ENCODE assay signal across 8 mouse cellular contexts in genomic region chr9:113441770-113442411, GRCm38 (mm10).
A peak's percentile ranks its signal among the peaks of the same experiment; 100 is the strongest.
DNase-seq lines count a peak whose midpoint lies in the region; ATAC-seq and TF ChIP-seq lines count a peak whose summit lies in the region.

No protein-coding gene starts in this region.

- H3K9ac ChIP-seq in intestine, postnatal 0 days (ENCODE audit: low read depth, low read length) = no peak overlapping the region

- TF ChIP-seq CTCF in intestine, postnatal 0 days (IDR thresholded peaks at IDR 0.05; ENCODE audit: low read depth) = peak; percentile 93

- no peak for ATAC-seq in intestine, postnatal 0 days
- ATAC-seq in megakaryocyte-erythroid progenitor cell, adult 5-6 weeks (replicated peaks; ENCODE audit: low FRiP score, low TSS enrichment, poor library complexity, severe bottlenecking) = peak; percentile 88

- H3K4me1 ChIP-seq in intestine, postnatal 0 days (replicated peaks; ENCODE audit: control insufficient read depth, insufficient read depth, low read length) = no peaks in the 10 kb centered on the region

- WGBS in intestine, postnatal 0 days = 6% methylated on average over 21 of the region's 21 CpGs

- H3K27ac ChIP-seq in intestine, postnatal 0 days (ENCODE audit: low read depth, low read length) = no peak overlapping the region

- no peaks in the 10 kb centered on the region for H3K9me3 ChIP-seq in intestine, postnatal 0 days (ENCODE audit: control insufficient read depth)

- no peaks in the 10 kb centered on the region for H3K27me3 ChIP-seq in intestine, postnatal 0 days (replicated peaks; ENCODE audit: control insufficient read depth, insufficient read depth, low read length)

- peak overlapping the region; percentile 38 for H3K4me3 ChIP-seq in intestine, postnatal 0 days (ENCODE audit: low read depth, low read length)

- intact Hi-C loops in gastrocnemius, postnatal 36 days (cut with DNase I) = no loop called here
- intact Hi-C loops in left cerebral cortex, postnatal 25 days (cut with DNase I) = loop anchor here (5.0 kb wide), 2 partner anchors 100 to 185 kb away; no protein-coding TSS in a partner anchor

- peak overlapping the region; percentile 64 for H3K4me2 ChIP-seq in intestine, postnatal 0 days (replicated peaks; ENCODE audit: low read depth)

- no peaks in the 10 kb centered on the region for H3K36me3 ChIP-seq in intestine, postnatal 0 days (ENCODE audit: control insufficient read depth, insufficient read depth)

- DNase-seq in adrenal gland, postnatal 25 days = peak; percentile 82
- peak; percentile 91 for DNase-seq in embryo, embryonic 10.5 days (ENCODE audit: low spot score)
- DNase-seq in gastrocnemius, postnatal 36 days = peak; percentile 42 to 53
- peak; percentile 82 to 90 for DNase-seq in left cerebral cortex, postnatal 25 days (ENCODE audit: low spot score in 2 of 2)
- peak; percentile 86 for DNase-seq in right cerebral cortex, postnatal 4 days
- no peak for DNase-seq in adipocyte (ENCODE audit: low spot score)
